Mouse (Mus musculus) urinary bladder, postnatal 25 days (tissue): Measurements from ENCODE around the gene Gabbr2.

Experiments
- DNase-seq: peaks from one replicate; pipeline ENCODE4 v3.0.0; 2022; ENCODE audit warnings: low spot score

Gene Gabbr2

GRCm38 (mm10) chr4:46710523-46710922, 281.1 kb downstream of the Gabbr2 start:
- no peak for DNase-seq

GRCm38 (mm10) chr4:46710018-46710417, 281.7 kb downstream of the Gabbr2 start:
- no peak for DNase-seq

- DNase-seq, result no peak
These were observed 282.2 kb downstream of the Gabbr2 start for GRCm38 (mm10) chr4:46709492-46709891.

- no peak for DNase-seq
These were observed 285.9 kb downstream of the Gabbr2 start for GRCm38 (mm10) chr4:46705739-46706138.

GRCm38 (mm10) chr4:46703146-46703545, 288.5 kb downstream of the Gabbr2 start:
- no peak for DNase-seq

GRCm38 (mm10) chr4:46700223-46700651, 291.4 kb downstream of the Gabbr2 start:
- DNase-seq, result no peak

- no peak for DNase-seq
These were observed 295.2 kb downstream of the Gabbr2 start for GRCm38 (mm10) chr4:46696467-46696866.

GRCm38 (mm10) chr4:46690565-46690964, 301.1 kb downstream of the Gabbr2 start:
- DNase-seq, result no peak

- DNase-seq, result no peak
These were observed 301.7 kb downstream of the Gabbr2 start for GRCm38 (mm10) chr4:46690023-46690420.

- peak; percentile 72 for DNase-seq
These were observed 302.2 kb downstream of the Gabbr2 start for GRCm38 (mm10) chr4:46689397-46690022.

- no peak for DNase-seq
These were observed 303.4 kb downstream of the Gabbr2 start for GRCm38 (mm10) chr4:46688213-46688832.

GRCm38 (mm10) chr4:46684160-46684559, 307.5 kb downstream of the Gabbr2 start:
- no peak for DNase-seq

GRCm38 (mm10) chr4:46676646-46677045, 315.0 kb downstream of the Gabbr2 start:
- DNase-seq, result no peak

GRCm38 (mm10) chr4:46675992-46676391, 315.7 kb downstream of the Gabbr2 start:
- no peak for DNase-seq

GRCm38 (mm10) chr4:46675272-46675785, 316.3 kb downstream of the Gabbr2 start:
- DNase-seq, result no peak

- no peak for DNase-seq
These were observed 323.1 kb downstream of the Gabbr2 start for GRCm38 (mm10) chr4:46668620-46669019.

- no peak for DNase-seq
These were observed 325.3 kb downstream of the Gabbr2 start for GRCm38 (mm10) chr4:46666420-46666819.

GRCm38 (mm10) chr4:46665371-46665774, 326.3 kb downstream of the Gabbr2 start:
- no peak for DNase-seq

GRCm38 (mm10) chr4:46664123-46665009, 327.3 kb downstream of the Gabbr2 start:
- DNase-seq, result peak; percentile 52

- DNase-seq, result no peak
These were observed 330.2 kb downstream of the Gabbr2 start for GRCm38 (mm10) chr4:46661433-46661832.

- DNase-seq, result no peak
These were observed 332.7 kb downstream of the Gabbr2 start for GRCm38 (mm10) chr4:46658946-46659345.

- peak; percentile 69 for DNase-seq
These were observed 334.6 kb downstream of the Gabbr2 start for GRCm38 (mm10) chr4:46657116-46657515.

GRCm38 (mm10) chr4:46655956-46656355, 335.7 kb downstream of the Gabbr2 start:
- no peak for DNase-seq
